Mouse (Mus musculus): Measurements from ENCODE around the gene Serping1.
"Not testable (repeated sequence)": the region's sequence is repeated elsewhere in the genome, so short reads cannot be mapped to it uniquely, and the experiment has no call there.

Gene Serping1

DNA sequence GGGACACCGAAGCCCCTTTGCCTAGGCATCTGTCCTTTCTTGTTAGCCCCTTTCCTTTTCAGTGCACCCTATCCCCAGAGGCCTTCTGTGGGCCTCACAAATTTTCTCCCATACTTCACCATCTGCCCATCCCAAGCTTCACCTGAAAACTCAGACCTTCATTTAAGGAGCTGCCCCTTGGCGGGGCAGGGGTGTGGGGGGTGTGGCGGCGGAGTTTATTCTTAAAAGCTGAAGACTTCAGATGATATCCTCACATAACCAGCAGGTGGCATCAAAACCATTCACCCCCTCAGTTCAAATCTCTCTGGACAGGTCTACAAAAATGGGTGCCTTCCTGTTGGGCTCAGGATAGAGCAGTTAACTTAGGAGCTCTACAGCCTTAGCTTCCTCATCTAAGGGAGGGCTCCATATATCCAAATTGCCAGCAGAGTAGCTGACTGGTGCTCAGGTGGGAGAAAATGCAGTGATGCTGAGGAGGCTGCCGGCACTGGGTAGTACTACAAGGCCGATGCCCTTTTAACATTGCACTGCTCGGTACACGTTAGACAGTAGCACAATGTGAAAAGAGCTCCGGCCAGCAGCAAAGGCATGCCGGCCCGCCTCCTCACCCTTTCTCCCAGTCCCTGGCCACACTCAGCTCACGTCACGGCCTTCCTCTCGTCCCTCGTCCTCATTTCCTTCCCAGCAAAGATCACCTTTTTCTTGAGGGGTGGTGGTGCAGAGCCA, 34.5 kb downstream of the Serping1 start:
- peak; percentile 83 for DNase-seq (ENCODE audit: low read depth, low spot score)

DNA sequence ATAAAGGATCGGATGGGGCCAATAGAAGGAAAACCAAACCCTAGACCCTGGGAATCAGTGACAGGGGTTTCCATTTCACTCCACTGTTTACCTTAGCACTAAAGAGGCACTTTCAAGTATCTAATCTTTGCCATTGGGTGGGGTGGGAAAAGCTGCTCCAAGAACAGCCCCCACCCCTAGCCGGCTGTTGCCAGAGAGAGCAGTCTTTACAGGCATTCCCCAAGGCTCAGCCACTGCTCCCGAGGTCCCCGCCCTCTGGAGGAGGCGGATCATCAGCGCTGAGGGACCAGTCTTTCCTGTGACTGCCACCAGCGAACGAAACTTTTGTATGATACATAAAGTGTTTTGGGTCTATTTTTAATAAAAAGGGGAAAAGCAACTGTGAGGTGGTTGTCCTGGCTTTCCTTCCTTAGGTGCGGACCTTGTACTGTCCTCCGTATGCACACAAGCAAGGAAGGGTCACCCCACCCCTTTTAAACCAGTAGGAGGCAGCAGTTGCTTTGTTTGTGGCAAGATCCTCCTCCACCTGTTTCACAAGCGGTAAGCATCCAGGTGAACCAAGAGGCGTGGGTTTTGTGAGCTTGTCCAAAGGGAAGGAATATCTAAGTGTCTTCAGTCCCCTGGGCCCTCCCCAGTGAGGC, 36.9 kb downstream of the Serping1 start:
- peak; percentile 89 for DNase-seq (ENCODE audit: low read depth, low spot score)

- DNase-seq (ENCODE audit: low read depth, low spot score) = peak; percentile 55
Measured at GRCm38 (mm10) chr2:84737451-84737925, 37.8 kb downstream of the Serping1 start.

DNA sequence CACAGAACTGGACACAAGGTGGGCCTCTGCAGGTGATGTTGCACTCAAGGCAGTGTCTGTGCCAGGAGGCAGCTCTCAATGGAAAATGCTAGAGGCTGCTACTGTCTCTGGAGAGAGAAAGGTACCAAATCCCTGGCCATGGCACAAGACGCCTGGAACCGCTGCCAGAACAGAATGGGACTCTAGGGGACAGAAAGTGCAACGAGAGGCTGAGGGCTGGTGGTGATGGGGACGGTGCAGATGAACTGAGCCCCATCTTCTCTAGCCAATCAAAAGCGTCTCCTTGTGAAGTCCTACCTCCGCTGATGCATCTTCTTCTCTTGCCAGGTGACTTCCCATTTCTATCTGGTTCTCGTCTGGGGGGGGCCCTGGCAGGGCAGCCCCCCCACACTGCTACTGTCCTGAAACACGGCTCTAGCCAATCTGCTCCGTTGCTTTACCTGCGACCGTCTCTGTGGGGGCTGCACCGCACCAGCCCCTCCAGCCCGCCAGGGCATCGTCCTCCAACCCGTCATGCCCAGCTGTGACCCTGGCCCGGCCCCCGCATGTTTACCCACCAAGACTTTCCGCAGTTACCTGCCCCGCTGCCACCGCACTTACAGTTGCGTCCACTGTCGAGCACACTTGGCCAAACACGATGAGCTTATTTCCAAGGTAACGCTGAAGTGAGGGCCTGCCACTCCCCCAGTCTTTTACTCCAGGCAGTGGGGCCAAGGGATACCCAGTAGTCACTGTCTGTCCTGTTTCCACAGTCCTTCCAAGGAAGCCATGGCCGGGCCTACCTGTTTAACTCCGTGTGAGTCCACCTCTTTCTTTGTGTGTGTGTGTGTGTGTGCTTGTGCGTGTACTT, 38.7 kb downstream of the Serping1 start:
- DNase-seq (ENCODE audit: low read depth, low spot score) = peak; percentile 39

GRCm38 (mm10) chr2:84735346-84735920, 39.8 kb downstream of the Serping1 start:
- DNase-seq (ENCODE audit: low read depth, low spot score) = no peak

- no peak for DNase-seq (ENCODE audit: low read depth, low spot score)
Measured at GRCm38 (mm10) chr2:84734919-84735318, 40.3 kb downstream of the Serping1 start.

DNA sequence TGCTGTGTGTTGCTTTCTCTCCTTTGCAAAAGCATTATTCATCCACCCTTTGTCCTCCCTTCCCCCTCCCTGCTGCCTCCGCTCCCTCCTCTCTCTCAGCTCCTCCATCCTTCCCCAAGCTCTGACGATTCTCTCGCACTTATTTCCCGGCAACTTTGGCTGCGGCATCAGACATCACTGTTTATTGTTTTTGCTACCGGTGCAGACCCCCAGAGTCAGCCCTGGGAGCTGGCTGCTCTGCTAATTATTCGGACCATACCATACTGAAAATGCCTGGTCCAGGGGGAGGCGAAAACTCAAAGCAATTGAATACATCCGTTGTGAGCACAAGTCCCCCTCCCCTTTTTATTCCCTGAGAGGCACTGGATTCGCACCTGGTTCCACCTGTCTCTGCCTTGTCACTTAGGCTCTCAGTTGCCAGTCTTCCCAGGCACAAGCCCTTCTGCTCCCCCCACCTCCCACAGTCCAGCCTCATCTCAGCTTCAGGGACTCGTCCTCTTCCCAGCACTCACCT, 40.8 kb downstream of the Serping1 start:
- peak; percentile 16 for DNase-seq (ENCODE audit: low read depth, low spot score)

- peak; percentile 16 for DNase-seq (ENCODE audit: low read depth, low spot score)
Measured at GRCm38 (mm10) chr2:84733579-84734300, 41.5 kb downstream of the Serping1 start, which contains the start of gene Ypel4. Gene Ypel4 (plus strand): TSS chr2:84734058.

DNA sequence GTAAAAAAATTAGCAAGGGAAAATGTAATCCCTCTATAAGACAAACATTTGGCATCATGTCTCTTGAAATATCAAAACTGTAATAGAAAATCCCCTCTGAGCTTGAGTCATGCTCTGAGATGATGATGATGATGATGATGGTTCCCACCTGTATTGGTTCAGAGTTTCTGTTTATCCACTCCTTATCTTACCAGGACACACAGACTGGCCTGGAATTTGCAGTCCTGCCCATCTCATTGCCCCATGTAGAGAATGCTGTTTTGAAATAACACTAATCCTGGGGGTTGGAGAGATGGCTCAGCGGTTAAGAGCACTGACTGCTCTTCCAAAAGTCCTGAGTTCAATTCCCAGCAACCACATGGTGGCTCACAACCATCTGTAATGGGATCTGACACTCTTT, 42.9 kb downstream of the Serping1 start:
- DNase-seq (ENCODE audit: low read depth, low spot score) = no peak

DNA sequence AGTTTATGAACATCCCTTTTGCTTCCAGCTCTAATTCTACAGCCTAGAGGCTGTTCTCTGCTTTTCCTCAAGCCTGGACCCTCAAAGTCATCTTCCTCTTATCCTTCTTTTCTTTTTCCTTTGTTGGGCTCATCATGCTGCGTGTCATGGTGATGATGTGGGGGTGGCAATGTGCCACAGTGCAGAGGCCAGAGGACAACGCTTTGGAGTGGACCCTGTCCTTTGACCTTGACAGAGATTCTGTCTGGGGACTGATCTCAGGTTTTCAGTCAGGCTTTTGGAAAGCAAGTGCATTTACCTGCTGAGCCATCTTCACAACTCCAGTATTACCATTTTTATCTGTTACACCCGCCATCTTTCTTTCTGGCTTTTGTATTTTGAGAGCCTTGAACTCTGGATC, 44.0 kb downstream of the Serping1 start:
- DNase-seq (ENCODE audit: low read depth, low spot score) = no peak

GRCm38 (mm10) chr2:84728191-84728590, 47.1 kb downstream of the Serping1 start:
- DNase-seq (ENCODE audit: low read depth, low spot score) = not testable (repeated sequence)

DNA sequence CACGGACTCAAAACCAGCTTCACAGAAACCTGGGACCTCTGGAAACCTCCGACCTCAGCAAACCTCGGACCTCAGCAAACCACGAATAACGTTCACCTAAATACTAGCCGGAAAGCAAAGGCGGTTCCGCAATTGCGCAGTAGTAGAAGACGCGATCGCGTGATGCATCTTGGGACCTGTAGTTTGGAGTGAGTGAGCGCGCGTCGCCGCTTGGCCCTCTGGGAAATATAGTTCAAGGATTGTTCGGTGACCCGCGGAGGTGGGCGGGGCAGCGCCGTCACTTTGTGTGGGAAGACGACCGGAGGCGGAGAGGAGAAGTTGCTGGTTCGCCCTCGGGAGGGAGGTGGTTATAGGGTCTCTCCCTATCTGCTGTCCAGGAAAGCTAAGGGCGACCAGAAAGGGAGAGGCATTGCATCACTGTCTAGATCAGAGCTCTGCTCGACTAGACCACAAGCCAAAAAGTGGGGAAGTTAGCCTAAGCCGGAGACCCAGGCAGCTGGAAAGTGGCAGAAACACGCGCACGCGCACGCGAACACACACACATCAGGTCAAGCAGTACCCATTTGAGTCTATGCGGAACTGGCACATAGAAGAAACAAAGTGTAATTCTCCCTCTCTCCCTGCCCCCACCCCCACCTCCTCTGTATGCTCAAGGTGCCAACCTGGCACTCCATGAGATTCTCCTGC, 47.9 kb downstream of the Serping1 start, which contains the start of gene Clp1:
Clp1 (minus strand) TSS at position 179 of the 687 bp plus-strand sequence.
- DNase-seq (ENCODE audit: low read depth, low spot score) = peak; percentile 99

- DNase-seq (ENCODE audit: low read depth, low spot score) = peak; percentile 5
Measured at GRCm38 (mm10) chr2:84726716-84727115, 48.5 kb downstream of the Serping1 start.

DNA sequence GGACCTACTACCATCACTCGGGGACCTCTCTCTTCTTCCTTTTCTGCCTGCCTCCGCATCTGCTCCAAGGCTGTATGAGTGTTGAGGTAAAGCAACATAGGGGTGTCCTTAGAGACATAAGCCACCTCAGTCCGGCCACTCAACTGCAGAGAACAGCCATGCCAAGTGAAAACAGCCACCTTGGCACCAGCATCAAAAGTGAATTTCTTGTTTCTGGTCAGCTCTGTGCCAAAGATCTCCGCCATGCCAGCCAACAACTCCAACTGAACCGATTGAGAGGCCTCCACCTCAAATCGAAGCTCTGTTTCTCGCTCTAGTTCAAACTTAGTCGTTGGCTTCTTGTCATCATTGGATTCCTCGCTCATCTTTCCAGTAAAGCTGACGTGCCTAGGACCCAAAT, 49.5 kb downstream of the Serping1 start:
- DNase-seq (ENCODE audit: low read depth, low spot score) = no peak

DNA sequence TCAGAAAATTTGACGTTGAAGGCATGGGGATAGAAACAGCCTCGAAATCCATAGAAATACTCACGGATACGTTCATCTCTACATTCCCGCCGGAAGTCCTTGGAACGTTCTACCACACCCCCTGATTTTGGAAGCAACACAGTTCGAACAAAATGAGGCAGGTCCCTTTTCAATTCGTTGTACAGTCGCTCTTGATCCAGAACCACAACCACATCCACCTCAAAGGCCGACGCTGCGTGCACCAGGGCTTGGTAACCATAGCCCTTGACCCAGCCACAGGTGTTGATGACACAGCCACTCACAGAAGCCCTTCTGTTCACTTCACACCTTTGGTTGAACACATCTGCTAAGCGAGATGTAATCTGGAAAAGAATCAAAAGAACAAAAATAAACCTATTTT, 51.4 kb downstream of the Serping1 start:
- DNase-seq (ENCODE audit: low read depth, low spot score) = no peak

GRCm38 (mm10) chr2:84721182-84721581, 54.1 kb downstream of the Serping1 start:
- no peak for DNase-seq (ENCODE audit: low read depth, low spot score)

- no peak for DNase-seq (ENCODE audit: low read depth, low spot score)
Measured at GRCm38 (mm10) chr2:84720718-84721117, 54.5 kb downstream of the Serping1 start.

DNA sequence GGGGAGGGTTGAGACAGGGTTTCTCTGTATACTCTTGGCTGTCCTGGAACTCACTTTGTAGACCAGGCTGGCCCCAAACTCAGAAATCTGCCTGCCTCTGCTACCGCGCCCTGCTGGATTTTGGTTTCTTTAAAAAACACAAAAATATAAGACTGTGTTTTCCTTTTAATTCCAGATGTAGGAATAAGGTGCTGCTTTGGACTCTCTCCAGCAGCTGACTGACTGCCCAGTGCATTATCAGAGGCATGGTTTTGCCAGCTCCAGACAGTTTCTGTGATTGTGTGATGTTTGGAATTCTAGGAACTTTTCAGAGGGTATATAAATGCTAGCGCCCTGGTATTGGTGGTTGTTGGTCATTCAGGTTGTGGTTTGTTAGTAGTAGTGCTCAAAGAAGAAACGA, 57.9 kb downstream of the Serping1 start:
- DNase-seq (ENCODE audit: low read depth, low spot score) = no peak

DNA sequence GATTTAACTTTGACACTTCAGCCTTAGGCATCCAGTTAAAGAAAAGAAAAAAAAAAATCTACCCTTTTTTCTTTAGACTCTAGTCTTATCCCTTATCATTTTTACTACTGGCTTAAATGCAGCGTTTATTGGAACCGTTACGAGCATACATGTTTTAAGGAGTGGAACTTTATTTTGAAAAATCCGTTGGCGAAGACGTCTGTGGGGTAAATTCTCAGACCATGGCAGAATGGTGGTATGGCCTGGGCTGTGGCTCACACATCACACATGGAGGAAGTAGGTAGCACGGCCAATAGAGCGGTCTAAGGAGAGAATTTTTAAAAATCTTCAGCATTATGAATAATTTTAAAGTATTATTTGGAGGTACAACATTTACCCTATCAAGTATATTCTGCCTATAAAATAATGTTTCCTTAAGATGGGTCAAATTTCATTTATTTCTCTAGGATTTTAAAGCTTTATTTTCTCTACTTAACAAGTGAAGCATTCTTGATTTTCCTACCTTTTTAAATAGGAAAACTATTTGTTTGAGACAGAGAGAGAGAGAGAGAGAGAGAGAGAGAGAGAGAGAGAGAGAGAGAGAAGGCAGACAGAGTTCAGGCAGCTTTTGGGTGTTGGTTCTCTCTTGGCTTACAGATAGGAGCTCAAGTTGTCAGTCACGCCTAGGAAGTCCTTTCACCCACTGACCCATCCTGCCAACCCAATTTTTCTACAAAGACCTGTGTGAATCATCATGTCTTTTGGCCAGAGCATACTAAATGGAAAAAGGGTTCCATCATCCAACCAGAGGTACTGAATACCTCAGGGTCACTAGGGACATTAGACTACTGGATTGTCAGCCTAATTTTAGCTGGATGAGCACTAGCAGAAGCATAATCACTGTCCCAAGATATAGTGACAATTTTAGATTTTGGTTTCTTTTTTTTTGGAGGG, 58.6 kb downstream of the Serping1 start:
- DNase-seq (ENCODE audit: low read depth, low spot score) = no peak

Data from R1 (cell line).